Comparison of ENCODE assay signal across 26 mouse cellular contexts in genomic region chr2:5789625-5790160, GRCm38 (mm10). TPM values are rescaled to one million over a fixed set of nuclear protein-coding genes. Genes with fewer than 3 reads are reported as not detected.
DNase-seq lines count a peak whose midpoint lies in the region; ATAC-seq and TF ChIP-seq lines count a peak whose summit lies in the region.
"Had no signal": no experiment of that assay in that cellular context is flagged by ENCODE, and none has a peak within 500 bp of the region (broad histone marks: within the 10 kb centered on the region; RNA-seq: fewer than 3 reads in every experiment).

No protein-coding gene starts in this region.

- H3K4me1 ChIP-seq in kidney, embryonic 16.5 days (ENCODE audit: insufficient read depth, low read length): no peaks in the 10 kb centered on the region
- H3K4me1 ChIP-seq in hindbrain, postnatal 0 days (ENCODE audit: insufficient read depth, low read length): no peaks in the 10 kb centered on the region
- H3K4me1 ChIP-seq: heart, embryonic 15.5 days; neural tube, embryonic 12.5 days had no signal

- H3K27ac ChIP-seq in kidney, embryonic 16.5 days (ENCODE audit: low read length): no peak overlapping the region
- H3K27ac ChIP-seq in hindbrain, postnatal 0 days: no peak overlapping the region
- H3K27ac ChIP-seq: heart, embryonic 15.5 days; hindbrain, embryonic 14.5 days; liver, embryonic 14.5 days; neural tube, embryonic 12.5 days had no signal

- DNase-seq in kidney, adult 11 months: peak; percentile 13
- peak; percentile 19 for DNase-seq in ES-CJ7 (ENCODE audit: low read depth, low spot score)
- DNase-seq in ZHBTc4 (ENCODE audit: low read depth, low spot score): peak; percentile 65
- peak; percentile 24 for DNase-seq in kidney, postnatal 14 days
- DNase-seq in hindbrain, postnatal 0 days (ENCODE audit: low spot score): no peak
- DNase-seq in gastrocnemius, adult 18-20 months (ENCODE audit: low spot score): no peak
- DNase-seq in lung, postnatal 36 days: no peak
- DNase-seq: adrenal gland, postnatal 25 days; cerebellum, adult 11-12 months; cerebellum, adult 9-11 months; gastrocnemius, postnatal 10 days; heart, postnatal 4 days; liver; lung, adult 2 months; lung, postnatal 10 days; thymus, postnatal 4 days had no signal

- H3K9ac ChIP-seq in kidney, embryonic 16.5 days (replicated peaks; ENCODE audit: low read length): no peak overlapping the region
- H3K9ac ChIP-seq in hindbrain, postnatal 0 days (replicated peaks; ENCODE audit: low read length): no peak overlapping the region
- H3K9ac ChIP-seq: heart, embryonic 15.5 days; hindbrain, embryonic 14.5 days; liver, embryonic 14.5 days; neural tube, embryonic 12.5 days had no signal

- ATAC-seq in kidney, embryonic 16.5 days (ENCODE audit: low FRiP score, low TSS enrichment): no peak
- no peak for ATAC-seq in hindbrain, postnatal 0 days
- ATAC-seq: CD4-positive, CD25-positive, alpha-beta regulatory T cell, adult 4 months; forebrain, embryonic 16.5 days; intestine, postnatal 0 days had no signal

- H3K4me3 ChIP-seq in kidney, embryonic 16.5 days (ENCODE audit: low read length): no peak overlapping the region
- no peak overlapping the region for H3K4me3 ChIP-seq in hindbrain, postnatal 0 days (ENCODE audit: low read length)
- H3K4me3 ChIP-seq: erythroblast, embryonic 14.5 days; heart, embryonic 15.5 days; myocyte; neural tube, embryonic 12.5 days had no signal

- H3K27me3 ChIP-seq in kidney, embryonic 16.5 days (ENCODE audit: insufficient read depth, low read length): no peaks in the 10 kb centered on the region
- no peaks in the 10 kb centered on the region for H3K27me3 ChIP-seq in hindbrain, postnatal 0 days (ENCODE audit: insufficient read depth, low read length)
- H3K27me3 ChIP-seq: heart, embryonic 15.5 days; neural tube, embryonic 12.5 days had no signal

- H3K9me3 ChIP-seq in kidney, embryonic 16.5 days (ENCODE audit: low read length): no peaks in the 10 kb centered on the region
- no peaks in the 10 kb centered on the region for H3K9me3 ChIP-seq in hindbrain, postnatal 0 days (ENCODE audit: low read length)
- H3K9me3 ChIP-seq: heart, embryonic 15.5 days; neural tube, embryonic 12.5 days had no signal

- no peak for TF ChIP-seq CTCF in hindbrain, postnatal 0 days (IDR thresholded peaks at IDR 0.05; ENCODE audit: low read depth)

- peaks cover 10% of the 10 kb centered on the region for H3K36me3 ChIP-seq in kidney, embryonic 16.5 days (ENCODE audit: insufficient read depth, low read length)
- peaks cover 3% of the 10 kb centered on the region; the same call in 1 of the 2 replicates for H3K36me3 ChIP-seq in hindbrain, postnatal 0 days (ENCODE audit: insufficient read depth, low read length)

- no peak overlapping the region for H3K4me2 ChIP-seq in kidney, embryonic 16.5 days (replicated peaks; ENCODE audit: low read depth, low read length)
- no peak overlapping the region for H3K4me2 ChIP-seq in hindbrain, postnatal 0 days (ENCODE audit: low read depth, low read length)
- H3K4me2 ChIP-seq: heart, embryonic 15.5 days; hindbrain, embryonic 14.5 days; neural tube, embryonic 12.5 days had no signal

- WGBS in kidney, embryonic 16.5 days: 26% methylated on average over 4 of the region's 4 CpGs
- 17% methylated on average over 4 of the region's 4 CpGs for WGBS in hindbrain, postnatal 0 days

RNA-seq across cellular contexts. Expression of gene Nudt5, which starts 55.1 kb away (rescaled TPM):
- polyA plus RNA-seq in kidney, embryonic 16.5 days (2015; fragmentation: Nextera tagmentation; extraction: Ambion mirVana): 76.9 and 78.1 TPM in 2 replicates
- 14.9 and 23.2 TPM in 2 replicates for total RNA-seq in hindbrain, postnatal 0 days (2014; rRNA removed)
- polyA plus RNA-seq in hindbrain, postnatal 0 days (2015; fragmentation: Nextera tagmentation; extraction: Ambion mirVana): 16.9 and 18.1 TPM in 2 replicates
- 1 to 10 TPM; 3.2 to 3.3 TPM for total RNA-seq in gastrocnemius, adult 18-20 months (2021)

RNA-seq across cellular contexts. Expression of gene Cdc123, which starts 55.3 kb away (rescaled TPM):
- 297 and 303 TPM in 2 replicates for polyA plus RNA-seq in kidney, embryonic 16.5 days (2015; fragmentation: Nextera tagmentation; extraction: Ambion mirVana)
- total RNA-seq in hindbrain, postnatal 0 days (2014; rRNA removed): 91.0 and 110 TPM in 2 replicates
- polyA plus RNA-seq in hindbrain, postnatal 0 days (2015; fragmentation: Nextera tagmentation; extraction: Ambion mirVana): 234 and 237 TPM in 2 replicates
- total RNA-seq in gastrocnemius, adult 18-20 months (2021): 10 to 100 TPM; 74.5 to 76.7 TPM

Comparison
In these comparisons a context has a peak if more than half of its experiments do, and no peak if none do; other contexts are left out.
1. DNase-seq: peak in kidney, adult 11 months (single experiment), ES-CJ7 (single experiment), ZHBTc4 (single experiment) and kidney, postnatal 14 days (single experiment); none in hindbrain, postnatal 0 days (single experiment), gastrocnemius, adult 18-20 months (single experiment) and lung, postnatal 36 days (single experiment).